Mouse (Mus musculus): ENCODE data around the gene Cish. TPM values are rescaled to one million over a fixed set of nuclear protein-coding genes. Genes with fewer than 3 reads are reported as not detected.

Gene Cish
- polyA plus RNA-seq, 1 experiment from 2014 or later: 6.0 TPM

DNA sequence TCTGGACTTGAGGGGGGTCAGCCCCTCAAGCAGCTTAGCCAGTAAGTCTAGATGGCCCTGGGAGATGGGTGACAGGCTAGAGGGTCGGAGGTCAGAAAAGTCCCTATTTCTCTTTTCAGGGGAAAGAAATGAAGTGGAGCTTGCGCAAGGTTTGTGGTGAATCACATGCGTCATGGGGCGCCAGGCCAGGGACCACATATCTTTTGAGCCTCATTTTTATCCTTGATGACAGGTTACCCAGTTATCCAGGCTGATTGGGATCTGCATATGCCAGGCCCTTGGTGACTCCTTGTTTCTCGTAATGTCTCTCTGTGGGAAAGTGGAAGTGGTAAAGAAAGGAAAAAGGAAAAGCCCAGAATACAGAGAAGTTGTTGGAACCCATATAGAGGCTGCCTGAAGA lies 31.9 kb upstream of the Cish start:
- no peak for ATAC-seq (ENCODE audit: low FRiP score)

DNA sequence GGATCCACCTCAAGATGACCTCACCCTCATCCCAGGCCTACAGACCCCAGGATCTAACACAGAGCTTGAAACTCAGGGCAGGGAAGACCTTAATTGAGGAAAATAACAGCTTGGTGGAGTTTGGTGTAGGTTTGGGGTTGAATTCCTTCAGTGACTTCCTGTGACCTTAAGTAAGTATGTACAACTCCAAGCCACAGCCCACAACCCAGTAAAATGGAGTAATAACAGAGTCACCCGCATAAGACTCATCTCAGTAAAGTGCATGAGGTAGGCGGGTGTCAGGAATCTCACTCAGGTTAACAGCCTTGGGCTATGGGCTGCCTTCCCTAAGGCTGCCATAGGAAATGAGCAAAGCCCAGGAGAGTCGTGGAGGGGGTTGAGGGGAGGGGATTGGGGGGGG lies 31.1 kb upstream of the Cish start:
- Histone ChIP-seq H3K36me3 (replicated peaks) (no peaks in the 10 kb centered on the region), H3K4me1 (0 out of 2 replicates have a peak, but pooled peaks cover 3% of the 10 kb centered on the region), H3K4me2 (no peak overlapping the region), H3K9ac (no peak overlapping the region), H3K4me3 (replicated peaks) (no peak overlapping the region), H3K27ac (no peak overlapping the region), H3K9me3 (no peaks in the 10 kb centered on the region), H3K27me3 (no peaks in the 10 kb centered on the region)
- WGBS: 73% methylated on average over 3 of the region's 3 CpGs
- no peak for ATAC-seq (ENCODE audit: low FRiP score)

More for the DNA sequence above, 31.9 kb upstream of the Cish start:
- H3K4me1 ChIP-seq: 0 out of 2 replicates have a peak, but pooled peaks cover 3% of the 10 kb centered on the region
- WGBS: 90% methylated on average over 5 of the region's 5 CpGs
- no peak overlapping the region for H3K4me2 ChIP-seq
- H3K9ac ChIP-seq: no peak overlapping the region
- no peaks in the 10 kb centered on the region for H3K36me3 ChIP-seq (replicated peaks)
- H3K4me3 ChIP-seq (replicated peaks): no peak overlapping the region
- H3K9me3 ChIP-seq: no peaks in the 10 kb centered on the region
- no peak overlapping the region for H3K27ac ChIP-seq
- H3K27me3 ChIP-seq: no peaks in the 10 kb centered on the region

DNA sequence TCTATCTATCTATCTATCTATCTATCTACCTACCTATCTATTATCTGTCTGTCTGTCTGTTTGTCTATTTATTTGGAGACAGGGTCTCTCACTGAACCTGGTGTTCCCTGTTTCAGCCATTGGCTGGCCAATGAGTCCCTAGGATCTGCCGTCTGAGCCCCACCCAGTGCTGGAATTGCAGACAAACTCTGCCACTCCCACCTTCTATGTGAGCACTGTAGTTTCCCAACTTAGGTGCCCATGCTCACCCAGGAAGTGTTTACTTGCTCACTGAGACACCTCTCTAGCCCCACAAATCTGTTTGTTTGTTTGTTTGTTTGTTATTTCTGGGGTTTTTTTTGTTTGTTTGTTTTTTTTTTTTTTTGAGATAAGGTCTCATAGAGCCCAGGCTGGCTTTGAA lies 28.8 kb upstream of the Cish start:
- Histone ChIP-seq H3K36me3 (replicated peaks) (no peaks in the 10 kb centered on the region), H3K9me3 (no peaks in the 10 kb centered on the region), H3K4me1 (0 out of 2 replicates have a peak, but pooled peaks cover 3% of the 10 kb centered on the region), H3K27me3 (no peaks in the 10 kb centered on the region), H3K9ac (no peak overlapping the region), H3K4me2 (no peak overlapping the region), H3K27ac (no peak overlapping the region), H3K4me3 (replicated peaks) (no peak overlapping the region)
- 88% methylated on average over 1 of the region's 1 CpGs for WGBS
- no peak for ATAC-seq (ENCODE audit: low FRiP score)

DNA sequence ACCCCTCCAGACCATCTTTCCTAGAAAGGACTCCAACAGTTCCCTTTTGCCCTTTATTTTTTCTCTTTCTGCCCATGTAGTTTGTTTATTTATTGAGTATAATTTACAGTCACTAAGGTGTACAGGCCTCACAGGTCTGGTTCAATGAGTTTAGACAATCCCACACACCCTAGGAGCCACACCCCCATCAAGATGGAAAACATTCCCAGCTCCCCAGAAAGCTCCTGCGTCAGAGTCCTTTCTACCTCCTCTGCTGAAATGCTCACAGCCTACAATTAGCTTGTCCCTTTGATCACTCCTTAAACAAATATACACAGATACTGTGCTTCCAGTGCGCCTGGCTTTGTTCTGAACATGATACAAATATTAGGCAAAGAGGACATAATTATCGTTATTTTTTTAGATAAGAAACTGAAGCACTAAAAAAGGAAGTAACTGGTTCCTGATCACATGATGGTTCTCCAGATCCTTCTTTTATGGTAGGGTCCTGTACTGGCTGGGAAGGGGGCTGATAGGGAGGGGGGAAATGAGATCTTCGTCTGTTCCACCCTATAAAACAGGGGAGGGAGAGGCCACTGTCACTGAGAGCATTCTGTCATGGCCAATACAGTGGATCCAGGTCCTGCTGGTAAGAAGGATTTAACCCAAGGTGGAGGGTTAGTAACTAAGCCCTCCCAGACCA lies 28.0 kb upstream of the Cish start:
- 65% methylated on average over 4 of the region's 4 CpGs for WGBS
- H3K4me2 ChIP-seq: no peak overlapping the region
- H3K27ac ChIP-seq: no peak overlapping the region
- H3K4me3 ChIP-seq (replicated peaks): no peak overlapping the region
- H3K9me3 ChIP-seq: no peaks in the 10 kb centered on the region
- no peaks in the 10 kb centered on the region for H3K27me3 ChIP-seq
- no peak for ATAC-seq (ENCODE audit: low FRiP score)
- no peaks in the 10 kb centered on the region for H3K4me1 ChIP-seq
- H3K36me3 ChIP-seq (replicated peaks): no peaks in the 10 kb centered on the region
- H3K9ac ChIP-seq: no peak overlapping the region

DNA sequence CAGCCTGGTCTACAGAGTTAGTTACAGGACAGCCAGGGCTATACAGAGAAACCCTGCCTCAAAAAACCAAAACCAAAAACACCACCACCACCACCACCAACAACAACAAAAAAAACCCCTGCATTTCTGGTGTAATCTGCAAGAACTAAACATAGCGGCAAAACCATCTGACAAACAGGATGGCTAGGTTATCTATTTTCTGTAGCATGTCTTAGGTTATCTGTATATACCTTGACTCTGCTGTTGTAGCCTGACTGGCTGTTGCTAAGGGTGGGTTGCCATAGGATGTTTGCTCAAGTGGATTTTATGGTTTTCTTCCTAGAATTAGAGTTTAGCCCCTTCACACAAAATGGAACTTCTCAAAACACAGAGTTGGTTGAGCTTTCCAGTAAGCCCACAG lies 26.1 kb upstream of the Cish start:
- no peak for ATAC-seq (ENCODE audit: low FRiP score)
- H3K27me3 ChIP-seq: no peaks in the 10 kb centered on the region

DNA sequence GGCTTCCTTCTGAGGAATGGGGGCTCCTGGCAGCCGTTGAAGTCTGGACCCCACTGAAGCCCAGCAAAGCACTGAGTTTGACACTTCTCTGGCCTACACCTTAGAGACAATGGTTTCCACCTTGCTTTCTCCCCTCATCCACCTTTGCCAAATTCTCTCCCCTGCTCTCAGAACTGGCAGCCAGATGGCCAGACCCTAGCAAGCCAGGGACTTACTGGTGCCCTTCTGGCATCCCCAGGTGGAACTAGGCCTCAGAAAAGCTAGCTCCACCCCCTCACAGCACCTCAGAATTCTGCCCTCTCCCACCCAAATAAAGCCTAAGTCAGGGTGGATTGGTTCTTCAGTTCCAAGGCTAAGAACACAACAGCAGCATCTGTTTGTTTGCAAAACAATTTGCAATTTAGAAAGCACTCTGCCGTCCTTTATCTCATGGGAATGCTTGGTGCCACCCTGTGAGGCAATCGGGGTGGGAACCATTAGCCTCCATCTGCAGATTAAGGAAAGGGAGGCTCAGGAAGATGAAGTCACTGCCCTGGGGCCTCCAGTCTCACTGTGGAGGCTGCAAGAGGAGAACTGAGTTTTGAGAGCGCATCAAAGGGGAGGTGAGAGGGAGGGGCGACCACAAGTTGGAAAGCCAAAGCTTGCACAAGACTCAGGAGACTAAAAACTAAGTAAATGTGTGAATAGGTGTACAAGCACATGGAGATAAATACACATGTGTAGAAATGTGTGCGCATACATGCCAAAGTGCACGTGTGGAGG lies 24.5 kb upstream of the Cish start:
- no peaks in the 10 kb centered on the region for H3K27me3 ChIP-seq
- no peaks in the 10 kb centered on the region for H3K36me3 ChIP-seq (replicated peaks)
- H3K4me1 ChIP-seq: no peaks in the 10 kb centered on the region
- no peaks in the 10 kb centered on the region for H3K9me3 ChIP-seq
- 82% methylated on average over 7 of the region's 7 CpGs for WGBS
- H3K9ac ChIP-seq: no peak overlapping the region
- H3K27ac ChIP-seq: no peak overlapping the region
- no peak overlapping the region for H3K4me2 ChIP-seq
- ATAC-seq (ENCODE audit: low FRiP score): no peak
- no peak overlapping the region for H3K4me3 ChIP-seq (replicated peaks)

More for the DNA sequence above, 26.1 kb upstream of the Cish start:
- Histone ChIP-seq H3K9me3 (no peaks in the 10 kb centered on the region), H3K4me3 (replicated peaks) (no peak overlapping the region), H3K27ac (no peak overlapping the region), H3K36me3 (replicated peaks) (no peaks in the 10 kb centered on the region), H3K4me1 (no peaks in the 10 kb centered on the region), H3K9ac (no peak overlapping the region), H3K4me2 (no peak overlapping the region)
- WGBS: 97% methylated on average over 1 of the region's 1 CpGs

DNA sequence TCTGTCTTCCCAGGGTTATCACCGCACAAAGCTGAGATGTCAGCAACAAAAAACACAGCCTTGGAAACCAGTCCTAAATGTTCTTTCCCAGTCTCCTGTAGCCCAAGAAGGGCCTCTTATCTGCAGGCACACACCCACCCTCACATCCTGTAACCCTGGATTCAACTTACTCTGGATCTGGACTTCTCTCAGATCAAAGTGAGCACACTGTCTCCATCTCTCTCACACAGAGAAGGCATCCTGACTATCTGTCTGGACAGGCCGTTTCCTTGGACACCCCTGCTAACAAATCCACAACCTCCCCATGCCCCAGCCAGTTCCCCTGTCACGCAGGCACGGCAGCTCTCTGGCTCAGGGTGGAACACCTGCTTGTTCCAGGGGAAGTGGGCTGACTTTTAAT lies 23.5 kb upstream of the Cish start:
- H3K4me3 ChIP-seq (replicated peaks): no peak overlapping the region
- H3K27me3 ChIP-seq: no peaks in the 10 kb centered on the region
- no peak overlapping the region for H3K4me2 ChIP-seq
- H3K27ac ChIP-seq: no peak overlapping the region
- no peak overlapping the region for H3K9ac ChIP-seq
- H3K4me1 ChIP-seq: no peaks in the 10 kb centered on the region
- no peak for ATAC-seq (ENCODE audit: low FRiP score)
- no peaks in the 10 kb centered on the region for H3K36me3 ChIP-seq (replicated peaks)
- H3K9me3 ChIP-seq: no peaks in the 10 kb centered on the region
- WGBS: 86% methylated on average over 4 of the region's 4 CpGs

DNA sequence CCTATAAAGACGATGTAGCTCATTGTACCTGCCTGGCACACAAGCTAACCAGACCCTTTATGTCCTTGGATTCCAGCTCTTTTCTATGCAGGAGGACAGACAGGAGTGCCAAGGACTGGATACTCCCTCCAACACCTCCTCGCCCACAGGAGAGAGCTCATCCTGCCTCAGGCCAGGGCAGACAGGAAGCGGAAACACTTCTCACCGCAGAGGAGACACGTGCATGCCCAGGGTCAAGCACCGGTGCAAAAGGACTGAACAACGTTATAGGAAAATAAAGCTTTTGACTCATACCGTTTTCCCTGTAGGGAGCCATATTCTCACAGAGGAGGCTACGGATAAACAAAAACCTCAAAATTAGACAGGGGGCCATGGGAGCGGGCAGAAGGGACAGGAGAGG lies 22.6 kb upstream of the Cish start:
- no peaks in the 10 kb centered on the region for H3K4me1 ChIP-seq
- no peaks in the 10 kb centered on the region for H3K9me3 ChIP-seq
- peaks cover 1% of the 10 kb centered on the region; the same call in 1 of the 2 replicates for H3K27me3 ChIP-seq
- no peak overlapping the region for H3K27ac ChIP-seq
- no peak for ATAC-seq (ENCODE audit: low FRiP score)
- H3K36me3 ChIP-seq (replicated peaks): no peaks in the 10 kb centered on the region
- 76% methylated on average over 10 of the region's 10 CpGs for WGBS
- no peak overlapping the region for H3K4me2 ChIP-seq
- no peak overlapping the region for H3K4me3 ChIP-seq (replicated peaks)
- H3K9ac ChIP-seq: no peak overlapping the region

DNA sequence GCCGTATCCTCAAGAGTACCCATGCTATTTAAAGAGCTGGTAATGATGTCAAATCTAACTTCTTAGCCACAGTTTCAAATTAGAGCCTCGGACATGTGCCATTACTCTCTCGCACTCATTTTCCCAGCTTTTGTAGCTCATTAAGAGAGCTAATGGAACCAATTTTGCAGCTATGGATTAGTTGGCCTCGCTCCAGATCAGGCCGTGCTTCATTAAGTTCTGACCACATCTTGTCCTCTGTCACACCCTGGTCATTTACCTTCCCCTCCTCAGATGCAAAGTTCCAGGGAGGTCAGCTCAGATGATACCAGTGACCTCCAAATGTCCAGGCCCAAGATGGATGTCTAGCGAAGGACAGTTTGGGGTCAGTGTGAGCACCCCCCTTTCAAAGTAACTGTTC lies 21.1 kb upstream of the Cish start:
- Histone ChIP-seq H3K4me2 (no peak overlapping the region), H3K27ac (no peak overlapping the region), H3K9me3 (no peaks in the 10 kb centered on the region), H3K27me3 (peaks cover 6% of the 10 kb centered on the region; the same call in 1 of the 2 replicates), H3K9ac (no peak overlapping the region), H3K4me3 (replicated peaks) (no peak overlapping the region), H3K36me3 (replicated peaks) (no peaks in the 10 kb centered on the region), H3K4me1 (peaks cover 13% of the 10 kb centered on the region)
- no peak for ATAC-seq (ENCODE audit: low FRiP score)
- WGBS: 72% methylated on average over 6 of the region's 6 CpGs

DNA sequence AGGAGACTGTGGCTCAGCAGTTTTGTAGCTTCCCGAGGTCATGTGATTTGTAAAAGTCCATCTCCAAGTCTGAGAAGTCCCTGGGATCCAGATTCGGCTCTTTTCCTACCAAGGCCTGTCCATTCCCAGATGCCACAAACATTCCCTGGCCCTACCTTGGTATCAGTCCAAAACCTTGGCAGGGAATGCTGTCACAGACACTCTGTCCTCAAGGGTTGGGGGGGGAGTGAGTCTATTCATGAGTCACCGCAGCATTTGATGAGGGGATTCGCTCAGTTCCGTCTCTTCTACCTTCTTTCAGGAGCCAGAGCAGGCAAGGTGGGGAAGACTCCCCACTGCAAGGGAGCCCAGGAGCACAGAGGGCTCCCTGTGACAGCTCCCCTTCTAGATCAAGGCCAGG lies 20.1 kb upstream of the Cish start:
- Histone ChIP-seq H3K9me3 (no peaks in the 10 kb centered on the region), H3K4me2 (no peak overlapping the region), H3K27me3 (peaks cover 11% of the 10 kb centered on the region; the same call in 1 of the 2 replicates), H3K4me3 (replicated peaks) (no peak overlapping the region), H3K36me3 (replicated peaks) (no peaks in the 10 kb centered on the region), H3K27ac (no peak overlapping the region), H3K9ac (no peak overlapping the region), H3K4me1 (peaks cover 20% of the 10 kb centered on the region)
- no peak for ATAC-seq (ENCODE audit: low FRiP score)
- WGBS: 90% methylated on average over 5 of the region's 5 CpGs

DNA sequence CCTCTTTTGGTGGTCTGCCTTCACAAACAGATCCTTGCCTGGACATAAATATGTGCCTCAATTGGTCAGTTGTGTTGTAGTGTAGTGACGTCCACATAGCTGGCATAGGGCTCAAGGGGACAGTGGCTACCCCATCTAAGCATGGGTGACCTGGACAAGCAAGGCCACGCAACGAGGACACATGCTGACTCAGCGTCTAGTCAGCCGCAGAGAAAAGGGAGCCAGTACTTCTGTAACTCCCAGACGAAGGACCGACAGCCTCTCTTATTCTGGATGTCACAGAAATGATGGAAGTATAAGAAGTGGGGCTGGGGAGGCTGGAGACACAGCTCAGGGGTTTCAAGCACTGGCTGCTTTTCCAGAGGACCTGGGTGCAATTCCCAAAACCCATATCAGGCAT lies 18.2 kb upstream of the Cish start:
- Histone ChIP-seq H3K27ac (no peak overlapping the region), H3K4me1 (peaks cover 20% of the 10 kb centered on the region), H3K9me3 (no peaks in the 10 kb centered on the region), H3K27me3 (peaks cover 11% of the 10 kb centered on the region; the same call in 1 of the 2 replicates), H3K4me3 (replicated peaks) (no peak overlapping the region), H3K36me3 (replicated peaks) (no peaks in the 10 kb centered on the region), H3K9ac (no peak overlapping the region), H3K4me2 (no peak overlapping the region)
- 75% methylated on average over 7 of the region's 7 CpGs for WGBS
- ATAC-seq (ENCODE audit: low FRiP score): no peak

DNA sequence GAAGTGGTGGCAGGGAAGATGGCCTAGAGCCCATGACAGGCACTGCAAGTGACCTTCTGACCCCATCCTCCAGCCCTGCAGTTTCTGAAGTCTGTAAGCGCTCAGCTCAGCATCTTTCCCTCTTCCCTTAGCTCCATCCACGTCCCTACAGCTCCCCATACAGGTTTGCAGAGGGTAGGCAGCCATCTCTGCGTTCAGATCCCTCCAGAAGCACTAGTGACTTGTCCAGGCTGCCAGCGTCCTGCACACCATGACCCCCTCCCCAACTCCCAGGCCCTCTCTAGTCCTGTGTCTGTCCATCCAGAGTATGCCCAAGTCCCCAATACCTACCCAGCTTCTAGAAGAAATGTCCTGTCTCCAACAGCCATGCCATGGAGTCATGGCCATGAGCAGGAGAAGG lies 17.7 kb upstream of the Cish start:
- Histone ChIP-seq H3K27me3 (peaks cover 11% of the 10 kb centered on the region; the same call in 1 of the 2 replicates), H3K9ac (no peak overlapping the region), H3K27ac (no peak overlapping the region), H3K4me1 (peaks cover 20% of the 10 kb centered on the region), H3K9me3 (no peaks in the 10 kb centered on the region), H3K4me2 (no peak overlapping the region), H3K4me3 (replicated peaks) (no peak overlapping the region), H3K36me3 (replicated peaks) (no peaks in the 10 kb centered on the region)
- no peak for ATAC-seq (ENCODE audit: low FRiP score)
- WGBS: 46% methylated on average over 4 of the region's 4 CpGs
